In the genomic region with DNA sequence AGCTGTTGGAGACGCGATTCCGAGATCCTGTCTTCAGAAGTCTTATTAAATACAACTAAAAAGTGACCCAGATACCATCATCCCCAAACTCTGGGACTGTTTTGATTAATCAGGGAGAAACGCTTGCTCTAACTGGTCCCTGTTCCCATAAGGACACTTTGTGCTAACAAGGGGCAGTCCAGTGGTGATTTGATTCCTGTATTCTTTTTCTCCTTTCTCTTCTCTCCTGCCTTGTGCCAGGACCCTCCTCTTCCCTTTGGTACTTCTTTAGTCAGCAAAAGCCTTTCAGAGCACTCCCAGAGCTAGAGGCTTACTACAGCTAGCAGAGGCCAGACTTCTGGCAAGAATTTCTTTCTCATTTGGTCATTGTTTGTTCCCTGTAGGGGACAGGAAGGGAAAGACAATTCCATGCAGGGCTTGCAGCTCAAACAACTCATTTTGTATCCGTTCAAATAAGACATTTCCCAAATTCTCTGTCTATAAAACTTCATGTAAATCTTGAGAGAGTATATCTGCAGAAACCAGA, we compare ENCODE assay signal across 10 mouse cellular contexts.
DNase-seq lines count a peak whose midpoint lies in the region; ATAC-seq and TF ChIP-seq lines count a peak whose summit lies in the region.
"Had no signal": no experiment of that assay in that cellular context is flagged by ENCODE, and none has a peak within 500 bp of the region (broad histone marks: within the 10 kb centered on the region; RNA-seq: fewer than 3 reads in every experiment).

No protein-coding gene starts in this region.

- no peak overlapping the region for H3K4me3 ChIP-seq in heart, embryonic 13.5 days
- no peak overlapping the region for H3K4me3 ChIP-seq in layer of hippocampus, adult 2 months
- no peak overlapping the region for H3K4me3 ChIP-seq in embryonic facial prominence, embryonic 12.5 days
- H3K4me3 ChIP-seq: left cerebral cortex, adult 2 months had no signal

- no peaks in the 10 kb centered on the region for H3K27me3 ChIP-seq in heart, embryonic 13.5 days (replicated peaks)
- no peaks in the 10 kb centered on the region for H3K27me3 ChIP-seq in embryonic facial prominence, embryonic 12.5 days

- no peaks in the 10 kb centered on the region for H3K36me3 ChIP-seq in heart, embryonic 13.5 days
- H3K36me3 ChIP-seq in embryonic facial prominence, embryonic 12.5 days: no peaks in the 10 kb centered on the region

- H3K4me1 ChIP-seq in heart, embryonic 13.5 days: peaks cover 14% of the 10 kb centered on the region
- peaks cover 2% of the 10 kb centered on the region; the same call in 1 of the 2 replicates for H3K4me1 ChIP-seq in embryonic facial prominence, embryonic 12.5 days

- DNase-seq in heart, postnatal 4 days: no peak
- peak in 1 of 2 experiments; percentile 10 for DNase-seq in layer of hippocampus, adult 2 months (ENCODE audit: low spot score in 2 of 2)
- no peak for DNase-seq in layer of hippocampus, postnatal 10 days (ENCODE audit: low spot score in 2 of 2)
- peak; percentile 40 for DNase-seq in lung, postnatal 10 days
- DNase-seq in spleen, adult 18-20 months: no peak
- no peak for DNase-seq in urinary bladder, adult 18-20 months (ENCODE audit: low spot score in 2 of 2)
- DNase-seq: cerebellum, postnatal 25 days had no signal

- no peaks in the 10 kb centered on the region for H3K9me3 ChIP-seq in heart, embryonic 13.5 days
- H3K9me3 ChIP-seq in embryonic facial prominence, embryonic 12.5 days: no peaks in the 10 kb centered on the region

- 54% methylated on average over 5 of the region's 5 CpGs for WGBS in heart, embryonic 13.5 days
- WGBS in embryonic facial prominence, embryonic 12.5 days: 27% methylated on average over 5 of the region's 5 CpGs

- no peak for TF ChIP-seq CTCF in layer of hippocampus, adult 2 months (conservative IDR thresholded peaks at IDR 0.05)

- no peak overlapping the region for H3K4me2 ChIP-seq in heart, embryonic 13.5 days
- no peak overlapping the region for H3K4me2 ChIP-seq in embryonic facial prominence, embryonic 12.5 days (replicated peaks)

- peak overlapping the region; percentile 21 for H3K27ac ChIP-seq in heart, embryonic 13.5 days (replicated peaks)
- peak overlapping the region; percentile 33 for H3K27ac ChIP-seq in layer of hippocampus, adult 2 months
- H3K27ac ChIP-seq in embryonic facial prominence, embryonic 12.5 days: peak overlapping the region; percentile 84
- H3K27ac ChIP-seq: left cerebral cortex, adult 2 months had no signal

- H3K9ac ChIP-seq in heart, embryonic 13.5 days: peak overlapping the region; percentile 8; the same call in 1 of the 2 replicates
- H3K9ac ChIP-seq in embryonic facial prominence, embryonic 12.5 days: no peak overlapping the region

- no peak for ATAC-seq in heart, embryonic 13.5 days (ENCODE audit: extremely low read depth, insufficient number of reproducible peaks, low FRiP score, low TSS enrichment)
- ATAC-seq in embryonic facial prominence, embryonic 12.5 days (ENCODE audit: insufficient number of reproducible peaks, insufficient read depth, low FRiP score, low TSS enrichment): no peak

Comparison
In these comparisons a context has a peak if more than half of its experiments do, and no peak if none do; other contexts are left out.
1. H3K27ac ChIP-seq: peak in every context shown above with its lines; median percentile 84 in embryonic facial prominence, embryonic 12.5 days; 33 in layer of hippocampus, adult 2 months; 21 in heart, embryonic 13.5 days.